Comparison of ENCODE assay signal across 17 mouse cellular contexts in the genomic region with DNA sequence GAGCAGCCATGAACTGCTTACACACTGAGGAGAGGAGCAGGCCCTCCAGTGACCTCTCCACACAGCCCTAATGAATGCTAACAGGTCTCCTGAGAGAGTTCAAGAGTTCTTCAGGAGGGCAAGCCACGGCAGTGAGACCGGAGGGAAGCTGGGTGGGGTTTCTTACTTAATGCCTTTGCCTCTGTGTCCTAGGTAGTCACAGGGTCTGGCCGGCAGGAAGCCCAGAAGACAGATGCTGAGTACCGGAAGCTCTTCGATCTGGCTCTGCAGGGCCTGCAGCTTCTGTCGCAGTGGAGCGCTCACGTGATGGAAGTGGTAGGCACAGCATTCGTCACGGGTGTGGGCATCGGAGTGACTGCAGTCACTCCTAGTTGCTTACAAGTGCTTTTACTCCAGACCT. TPM values are rescaled to one million over a fixed set of nuclear protein-coding genes. Genes with fewer than 3 reads are reported as not detected.
DNase-seq lines count a peak whose midpoint lies in the region; ATAC-seq and TF ChIP-seq lines count a peak whose summit lies in the region.
"Had no signal": no experiment of that assay in that cellular context is flagged by ENCODE, and none has a peak within 500 bp of the region (broad histone marks: within the 10 kb centered on the region; RNA-seq: fewer than 3 reads in every experiment).

No protein-coding gene starts in this region.

- DNase-seq in kidney, adult 8-10 months: peak; percentile 8 to 11
- no peak for DNase-seq in kidney, postnatal 10 days
- DNase-seq in brain, adult 2 months (ENCODE audit: low read depth, low spot score): peak; percentile 56
- DNase-seq in lung, postnatal 0 days (ENCODE audit: low spot score): peak; percentile 68
- no peak for DNase-seq in yolk sac, embryonic 10.5 days (ENCODE audit: low spot score)
- DNase-seq in gastrocnemius, postnatal 25 days: no peak
- DNase-seq in gastrocnemius, postnatal 36 days: no peak
- DNase-seq: cerebellum, adult 11-12 months; embryo, embryonic 11 days; thymus, postnatal 25 days had no signal

- no peak for TF ChIP-seq EP300 in lung, postnatal 0 days (IDR thresholded peaks at IDR 0.05)

- no peak overlapping the region for H3K4me2 ChIP-seq in lung, postnatal 0 days (replicated peaks; ENCODE audit: low read depth, low read length)
- H3K4me2 ChIP-seq: heart, embryonic 13.5 days; hindbrain, embryonic 12.5 days; midbrain, embryonic 15.5 days; neural tube, embryonic 13.5 days had no signal

- no peak for TF ChIP-seq CTCF in lung, postnatal 0 days (IDR thresholded peaks at IDR 0.05)

- H3K9me3 ChIP-seq in lung, postnatal 0 days (ENCODE audit: low read length): no peaks in the 10 kb centered on the region
- H3K9me3 ChIP-seq: heart, embryonic 13.5 days; hindbrain, embryonic 12.5 days; midbrain, embryonic 15.5 days; neural tube, embryonic 13.5 days had no signal

- H3K27me3 ChIP-seq in lung, postnatal 0 days (replicated peaks; ENCODE audit: insufficient read depth, low read length): no peaks in the 10 kb centered on the region
- H3K27me3 ChIP-seq: heart, embryonic 13.5 days; hindbrain, embryonic 12.5 days; midbrain, embryonic 15.5 days; neural tube, embryonic 13.5 days had no signal

- ATAC-seq in CD4-positive, CD25-positive, alpha-beta regulatory T cell, adult 4 months: peak; percentile 37
- ATAC-seq in lung, postnatal 0 days: peak; percentile 94
- ATAC-seq: midbrain, embryonic 15.5 days had no signal

- intact Hi-C loops in gastrocnemius, postnatal 36 days (cut with DNase I): no loop called here

- no peak overlapping the region for H3K4me3 ChIP-seq in lung, postnatal 0 days (ENCODE audit: low read depth, low read length)
- H3K4me3 ChIP-seq: erythroblast, embryonic 14.5 days; heart, embryonic 13.5 days; hindbrain, embryonic 12.5 days; midbrain, embryonic 15.5 days; neural tube, embryonic 13.5 days had no signal

- peak overlapping the region; percentile 10; the same call in 1 of the 2 replicates for H3K27ac ChIP-seq in lung, postnatal 0 days (ENCODE audit: low read length)
- H3K27ac ChIP-seq: heart, embryonic 13.5 days; hindbrain, embryonic 12.5 days; liver, embryonic 14.5 days; midbrain, embryonic 15.5 days; neural tube, embryonic 13.5 days had no signal

- no peaks in the 10 kb centered on the region for H3K4me1 ChIP-seq in lung, postnatal 0 days (ENCODE audit: insufficient read depth, low read depth, low read length)
- H3K4me1 ChIP-seq: heart, embryonic 13.5 days; hindbrain, embryonic 12.5 days; midbrain, embryonic 15.5 days; neural tube, embryonic 13.5 days had no signal

- WGBS in lung, postnatal 0 days: 70% methylated on average over 11 of the region's 11 CpGs

- peaks cover 31% of the 10 kb centered on the region; the same call in 1 of the 2 replicates for H3K36me3 ChIP-seq in lung, postnatal 0 days (ENCODE audit: insufficient read depth, low read length)

- H3K9ac ChIP-seq in lung, postnatal 0 days (replicated peaks; ENCODE audit: low read depth): no peak overlapping the region
- H3K9ac ChIP-seq: heart, embryonic 13.5 days; hindbrain, embryonic 12.5 days; liver, embryonic 14.5 days; midbrain, embryonic 15.5 days; neural tube, embryonic 13.5 days had no signal

RNA-seq across cellular contexts. Expression of a gene that starts 50.3 kb away (rescaled TPM):
- polyA plus RNA-seq in CD4-positive, CD25-positive, alpha-beta regulatory T cell, adult 4 months (2017; shearing (Covaris generic)): 100 to 1,000 TPM in 1 of 2 experiments, 10 to 100 TPM in 1; 69.2 to 104 TPM
- 81.4 and 90.7 TPM in 2 replicates for polyA plus RNA-seq in lung, postnatal 0 days (2015; fragmentation: Nextera tagmentation; extraction: Ambion mirVana)
- 10 to 100 TPM; 21.0 to 22.3 TPM for total RNA-seq in gastrocnemius, postnatal 25 days (2021)
- total RNA-seq in gastrocnemius, postnatal 36 days (2021): 10 to 100 TPM; 19.7 to 21.4 TPM

Comparison
In these comparisons a context has a peak if more than half of its experiments do, and no peak if none do; other contexts are left out.
1. DNase-seq: peak in kidney, adult 8-10 months (2 of 2), brain, adult 2 months (single experiment) and lung, postnatal 0 days (single experiment); none in kidney, postnatal 10 days (single experiment), yolk sac, embryonic 10.5 days (single experiment), gastrocnemius, postnatal 25 days (single experiment) and gastrocnemius, postnatal 36 days (0 of 2).